Mouse (Mus musculus) ovary, adult 10 weeks (tissue): ENCODE measurements around the gene Plxnb3. TPM values are rescaled to one million over a fixed set of nuclear protein-coding genes. Genes with fewer than 3 reads are reported as not detected.

Experiments
- polyA plus RNA-seq: library from polyadenylated mRNA; stranded (reverse); fragments of 350-450 nt; fragmentation: Illumina TruSeq; extraction: RNeasy Lipid Tissue Mini Kit (QIAGEN cat#74804); gene quantifications from one replicate; pipeline ENCODE4 v1.2.3, GENCODE M21; 2014

The Plxnb3 gene
- not detected for polyA plus RNA-seq

DNA sequence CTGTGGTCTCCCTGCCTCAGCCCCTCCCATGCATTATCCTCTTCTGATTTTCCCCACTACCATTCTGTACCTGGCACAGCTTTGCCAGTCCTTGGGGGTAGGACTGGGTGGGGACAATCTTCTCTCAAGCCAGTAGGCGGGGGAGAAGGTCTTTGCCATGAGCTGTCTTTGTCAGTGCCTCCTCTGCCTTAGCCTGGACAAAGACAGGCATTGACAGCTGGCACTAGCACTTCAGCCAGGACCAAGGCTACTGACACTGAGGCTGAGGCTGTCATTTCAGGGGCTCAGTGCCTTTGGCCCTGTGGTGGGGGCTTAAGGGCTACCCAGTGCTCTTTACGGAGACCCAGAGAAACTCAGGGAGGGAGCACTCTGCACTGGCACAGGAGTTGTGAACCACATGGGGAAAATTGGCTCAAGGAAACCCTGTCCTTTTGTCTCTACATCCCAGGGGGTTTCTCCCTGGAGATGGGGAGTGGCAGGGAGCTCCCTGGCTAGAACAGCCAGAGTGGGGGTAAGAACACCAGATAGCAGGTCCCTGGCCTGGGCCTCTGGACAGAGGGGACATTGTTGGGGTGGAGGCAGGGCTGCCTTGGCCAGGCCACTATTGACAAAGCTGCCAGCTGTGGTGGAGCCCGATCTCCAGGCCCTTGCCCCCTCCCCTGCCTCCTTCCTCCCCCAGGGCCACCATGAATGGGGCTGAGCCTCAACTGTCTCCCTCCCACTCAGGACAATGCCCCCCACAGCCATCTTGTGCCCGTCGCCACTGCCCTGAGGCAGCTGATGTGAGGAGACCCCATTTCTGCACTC lies at the start of gene Plxnb3:
Gene Plxnb3, plus strand, starts transcription at position 757 of the 807 bp plus-strand sequence.

DNA sequence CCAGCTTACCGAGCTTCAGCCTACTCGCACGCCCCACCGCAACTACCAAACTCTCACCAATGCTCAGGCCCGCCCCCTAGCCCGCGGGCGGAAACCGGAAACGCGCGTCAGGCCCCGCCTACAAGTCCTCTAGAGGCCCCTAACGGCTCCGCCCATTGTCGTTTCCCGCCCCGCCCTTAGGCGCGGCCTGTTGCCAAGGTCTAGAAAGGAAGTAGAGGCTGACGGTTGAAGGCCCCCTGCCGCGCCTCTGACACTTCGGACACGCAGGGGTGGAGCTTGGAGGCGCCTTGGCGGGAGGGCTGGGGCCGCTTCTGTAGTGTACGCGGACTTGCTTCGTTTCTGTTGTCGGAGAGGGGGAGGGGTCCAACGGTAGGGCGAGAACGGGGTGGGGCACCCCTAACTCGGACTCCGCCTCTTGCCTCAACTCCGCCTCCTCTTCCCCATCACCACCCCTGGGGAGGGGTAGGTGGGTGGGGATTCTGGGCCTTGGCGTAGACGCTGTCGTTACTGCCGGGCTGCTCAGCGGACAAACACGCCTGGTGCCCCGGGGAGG lies 40.7 kb upstream of the Plxnb3 start, which contains the start of the genes Bcap31 and Abcd1:
Gene Bcap31, minus strand, starts transcription at position 67 of the 553 bp plus-strand sequence.
Gene Abcd1, plus strand, starts transcription at position 489 of the 553 bp plus-strand sequence.

DNA sequence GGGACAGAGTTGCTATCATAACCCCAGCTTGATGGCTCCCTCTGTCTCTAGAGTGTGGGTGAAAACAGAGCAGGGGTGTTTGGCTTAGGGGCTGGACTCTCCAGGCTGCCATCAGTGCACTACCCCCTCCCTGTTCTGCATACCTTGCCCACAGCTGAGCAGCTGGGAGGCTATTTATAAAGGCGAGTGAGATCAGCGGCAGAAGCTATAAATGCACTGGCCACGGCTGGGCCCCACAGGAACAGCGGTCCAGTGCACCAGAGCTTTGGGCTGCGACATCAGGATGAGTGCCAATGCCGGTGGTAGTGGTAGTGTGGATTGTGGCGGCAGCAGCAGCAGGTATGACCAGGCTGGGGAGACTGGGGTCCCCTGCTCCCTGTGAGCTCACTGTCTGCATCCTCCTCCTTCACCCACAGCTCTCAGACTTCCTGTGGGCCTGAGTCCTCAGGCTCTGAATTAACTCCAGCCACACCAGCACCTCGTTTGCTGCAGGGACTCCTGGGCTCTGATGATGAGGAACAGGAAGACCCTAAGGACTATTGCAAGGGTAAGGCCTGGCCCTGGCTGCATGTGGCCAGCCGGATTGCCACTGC lies 17.4 kb downstream of the Plxnb3 start, which contains the start of gene Srpk3:
Gene Srpk3, plus strand, starts transcription at position 238 of the 593 bp plus-strand sequence.

DNA sequence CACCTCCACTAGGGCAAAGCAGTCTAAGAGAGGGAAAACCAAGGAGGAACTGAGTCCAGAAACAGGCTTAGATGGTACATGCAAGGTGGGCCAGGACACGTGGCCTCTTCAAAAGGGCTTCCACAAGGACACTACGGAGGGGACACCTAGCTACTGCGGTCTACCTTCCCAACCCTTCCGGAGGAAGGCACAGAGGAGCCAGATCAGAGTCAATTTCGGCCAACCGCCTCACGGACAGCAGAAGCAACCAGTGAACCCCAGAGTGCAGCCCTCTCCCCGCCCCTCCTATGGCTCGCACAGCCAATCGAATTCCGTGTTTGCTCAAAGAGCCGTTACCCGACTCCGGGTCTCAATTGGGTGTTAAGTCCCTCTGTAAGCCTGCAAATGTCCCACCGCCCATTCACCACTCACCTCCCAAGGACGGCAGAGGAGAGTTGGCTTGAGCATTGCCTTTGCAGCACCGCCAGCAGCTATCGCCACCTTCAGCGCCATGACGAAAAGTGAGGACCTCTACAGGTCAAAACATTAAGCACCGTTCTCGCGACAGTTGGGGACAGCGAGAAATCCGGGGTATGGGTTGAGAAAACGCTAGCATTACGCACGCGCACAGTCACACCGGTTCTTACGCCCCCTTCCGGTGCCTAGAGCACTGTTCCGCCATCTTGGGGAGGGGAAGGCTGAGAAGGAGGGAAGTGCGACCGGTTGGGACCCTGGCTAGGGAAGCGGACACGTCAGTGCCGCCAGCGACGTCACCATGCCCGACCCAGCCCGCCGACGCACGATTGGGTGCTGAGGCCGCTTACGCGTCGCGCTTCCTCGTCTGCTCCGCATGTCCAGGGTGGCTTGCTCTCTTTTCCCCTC lies 29.7 kb downstream of the Plxnb3 start, which contains the start of the genes Idh3g and Ssr4:
Gene Idh3g, minus strand, starts transcription at position 534 of the 861 bp plus-strand sequence.
Gene Ssr4, plus strand, starts transcription at position 665 of the 861 bp plus-strand sequence.

Other genes with a start within 250 kb of the Plxnb3 start
- gene Dusp9, start 117.7 kb upstream of the Plxnb3 start, polyA plus RNA-seq: not detected
- not detected for gene Pnck, start 97.0 kb upstream of the Plxnb3 start, polyA plus RNA-seq
- gene Slc6a8, start 83.9 kb upstream of the Plxnb3 start, polyA plus RNA-seq: 24.7 TPM
- gene Bcap31, start 40.9 kb upstream of the Plxnb3 start, polyA plus RNA-seq: 139 TPM
- gene Abcd1, start 40.5 kb upstream of the Plxnb3 start, polyA plus RNA-seq: 1.4 TPM
- not detected for gene Srpk3, start 17.3 kb downstream of the Plxnb3 start, polyA plus RNA-seq
- 19.0 TPM for gene Idh3g, start 29.8 kb downstream of the Plxnb3 start, polyA plus RNA-seq
- 14.9 TPM for gene Ssr4, start 29.9 kb downstream of the Plxnb3 start, polyA plus RNA-seq
- 1.2 TPM for gene Pdzd4, start 67.9 kb downstream of the Plxnb3 start, polyA plus RNA-seq
- not detected for gene Avpr2, start 135.0 kb downstream of the Plxnb3 start, polyA plus RNA-seq
- gene L1cam, start 139.0 kb downstream of the Plxnb3 start, polyA plus RNA-seq: 0.48 TPM
- 0.46 TPM for gene Arhgap4, start 164.8 kb downstream of the Plxnb3 start, polyA plus RNA-seq
- 6.2 TPM for gene Naa10, start 164.9 kb downstream of the Plxnb3 start, polyA plus RNA-seq
- 2.0 TPM for gene Renbp, start 173.8 kb downstream of the Plxnb3 start, polyA plus RNA-seq
- 43.7 TPM for gene Hcfc1, start 209.3 kb downstream of the Plxnb3 start, polyA plus RNA-seq